Mouse (Mus musculus) olfactory bulb, adult 2 months (tissue): ENCODE results near the gene Atxn7l3.

Source experiments
- CTCF ChIP-seq: fragments of 200-500 bp; IDR thresholded peaks from 2 replicates; pipeline ENCODE4 v1.5.1; 2012; ENCODE audit warnings: low read depth, mild to moderate bottlenecking, low read length, moderate library complexity; ENCODE audit not compliant: insufficient read depth
- POLR2A ChIP-seq: fragments of 200-500 bp; IDR thresholded peaks from 2 replicates; pipeline ENCODE4 v1.6.1; 2012; ENCODE audit warnings: mild to moderate bottlenecking, low read depth, low read length, moderate library complexity; ENCODE audit not compliant: insufficient read depth

DNA sequence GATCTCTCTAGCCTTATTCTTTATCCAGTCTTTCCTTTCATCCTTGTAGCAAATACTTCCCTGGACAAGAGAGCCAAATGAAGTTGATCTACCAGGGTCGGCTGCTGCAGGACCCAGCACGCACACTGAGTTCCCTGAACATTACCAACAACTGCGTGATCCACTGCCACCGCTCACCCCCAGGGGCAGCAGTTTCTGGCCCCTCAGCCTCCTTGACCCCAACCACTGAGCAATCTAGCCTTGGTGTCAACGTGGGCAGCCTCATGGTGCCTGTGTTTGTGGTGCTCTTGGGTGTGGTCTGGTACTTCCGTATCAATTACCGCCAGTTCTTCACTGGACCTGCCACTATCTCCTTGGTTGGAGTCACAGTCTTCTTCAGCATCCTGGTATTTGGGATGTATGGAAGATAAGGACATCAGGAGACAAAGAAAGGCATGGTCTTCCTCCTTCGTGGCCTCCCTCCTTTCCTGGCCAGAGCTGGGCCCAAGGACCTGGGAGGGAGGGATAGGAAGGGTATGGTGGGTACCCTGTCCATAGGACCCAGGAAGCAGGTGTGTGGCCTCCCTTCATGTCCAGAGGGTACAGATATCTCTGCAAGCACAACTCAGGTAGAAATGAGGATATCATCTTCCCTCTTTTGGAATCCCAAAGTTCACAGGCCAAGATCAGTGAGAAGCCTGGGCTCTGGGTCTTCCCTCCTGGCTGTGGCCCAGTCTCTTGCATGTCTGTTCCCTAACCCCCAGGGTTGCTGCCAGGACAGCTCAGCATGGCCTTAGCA lies 8.2 kb downstream of the Atxn7l3 start:
- TF ChIP-seq POLR2A, result no peak
- no peak for TF ChIP-seq CTCF
